Mouse (Mus musculus) NIH3T3 (cell line): Measurements from ENCODE around the gene Prcc.
"Not testable (repeated sequence)": the region's sequence is repeated elsewhere in the genome, so short reads cannot be mapped to it uniquely, and the experiment has no call there.

Experiments
- DNase-seq: peaks from one replicate; pipeline ENCODE4 v3.0.0-alpha.2; 2012; ENCODE audit warnings: low read depth

Gene Prcc

DNA sequence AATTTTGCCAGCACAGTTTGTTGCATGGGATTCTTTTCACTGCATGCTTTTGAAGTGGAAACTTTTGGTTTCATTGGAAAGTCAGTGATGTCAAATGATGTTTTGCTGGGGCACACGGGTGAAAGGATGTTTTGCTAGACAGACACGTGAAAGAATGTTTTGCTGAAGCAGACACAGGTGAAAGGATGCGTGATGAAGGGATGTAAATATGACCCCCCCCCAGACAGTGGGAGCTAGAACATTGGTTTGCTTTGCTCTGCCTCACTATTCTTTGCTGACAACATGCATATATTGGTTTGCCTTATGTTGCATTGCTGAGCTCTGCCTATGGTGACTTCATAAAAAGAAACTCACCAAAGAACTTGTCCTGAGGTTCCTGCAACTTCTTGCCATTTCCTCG is 40.4 kb downstream of the Prcc start:
- no peak for DNase-seq

- no peak for DNase-seq
Observed at GRCm38 (mm10) chr3:87840858-87841257, 44.5 kb downstream of the Prcc start.

- DNase-seq, result peak; percentile 86
Observed at GRCm38 (mm10) chr3:87838622-87839021, 46.8 kb downstream of the Prcc start.

DNA sequence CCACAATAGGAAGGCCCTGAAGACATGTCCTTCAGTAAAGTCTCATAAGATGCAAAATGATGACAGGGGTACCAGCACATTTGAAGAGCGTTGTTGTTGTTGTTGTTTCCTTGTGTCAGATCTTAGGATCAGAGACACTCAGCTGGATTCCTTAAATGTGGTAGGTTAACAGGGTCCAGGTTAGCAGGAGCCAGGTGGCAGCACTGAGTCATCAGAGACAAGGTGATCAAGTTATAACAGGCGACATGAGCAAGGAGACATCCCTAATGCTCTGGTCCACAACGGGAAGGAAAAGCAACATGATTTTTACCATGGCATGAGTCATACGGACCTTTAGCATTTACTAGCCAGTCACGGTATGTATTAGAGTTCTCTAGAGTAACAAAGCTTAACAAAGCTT is 51.9 kb downstream of the Prcc start:
- no peak for DNase-seq

DNA sequence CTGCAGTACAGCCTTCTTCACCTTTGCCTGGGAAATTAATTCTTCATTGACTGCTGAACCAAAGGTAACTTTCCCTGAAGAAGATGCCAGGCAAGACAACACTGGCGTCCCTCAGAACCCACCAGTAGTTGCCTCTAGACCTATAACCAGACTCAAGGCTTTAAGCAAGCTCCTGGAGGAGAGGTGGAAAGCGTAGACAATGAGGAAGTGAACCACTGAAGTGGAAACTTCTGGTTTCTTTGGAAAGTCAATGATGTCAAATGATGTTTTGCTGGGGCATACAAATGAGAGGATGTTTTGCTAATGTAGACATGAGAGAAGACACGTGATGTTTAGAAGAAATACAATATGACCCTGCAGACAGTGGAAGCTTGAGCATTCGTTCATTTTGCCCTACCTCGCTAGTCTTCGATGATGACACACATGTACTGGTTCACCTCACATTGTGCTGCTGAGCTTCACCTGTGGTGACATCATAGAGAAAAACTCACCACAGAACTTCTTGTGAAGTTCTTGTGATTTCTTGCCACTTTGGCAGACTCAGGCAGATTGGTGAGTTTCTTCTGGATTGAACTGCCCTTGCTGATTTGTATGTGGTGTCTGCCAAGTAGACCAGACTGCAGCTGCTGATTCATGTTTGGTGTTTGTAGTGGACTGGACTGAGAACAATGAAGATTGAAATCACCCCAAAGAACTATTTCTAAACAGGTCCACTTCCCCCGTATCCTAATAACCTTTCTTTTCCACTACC is 53.1 kb downstream of the Prcc start:
- DNase-seq, result no peak

DNA sequence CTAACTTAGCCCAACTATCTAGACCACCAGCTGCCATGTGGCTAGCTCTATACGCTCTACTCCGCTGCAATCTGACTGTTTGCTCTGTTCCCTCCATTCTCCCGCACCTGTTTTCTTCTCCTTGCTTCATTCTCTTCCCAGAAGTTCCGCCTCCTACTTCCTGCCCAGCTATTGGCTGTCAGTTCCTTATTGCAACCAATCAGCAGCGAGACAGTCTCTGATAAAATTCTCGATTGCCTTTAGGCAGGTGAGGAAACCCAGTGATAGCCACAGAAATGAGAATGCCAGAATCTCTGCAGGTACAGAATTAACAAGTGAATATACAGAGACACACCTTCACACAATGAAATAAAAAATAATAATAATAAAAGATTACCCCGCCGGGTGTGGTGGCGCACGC is 56.4 kb downstream of the Prcc start:
- DNase-seq, result no peak

DNA sequence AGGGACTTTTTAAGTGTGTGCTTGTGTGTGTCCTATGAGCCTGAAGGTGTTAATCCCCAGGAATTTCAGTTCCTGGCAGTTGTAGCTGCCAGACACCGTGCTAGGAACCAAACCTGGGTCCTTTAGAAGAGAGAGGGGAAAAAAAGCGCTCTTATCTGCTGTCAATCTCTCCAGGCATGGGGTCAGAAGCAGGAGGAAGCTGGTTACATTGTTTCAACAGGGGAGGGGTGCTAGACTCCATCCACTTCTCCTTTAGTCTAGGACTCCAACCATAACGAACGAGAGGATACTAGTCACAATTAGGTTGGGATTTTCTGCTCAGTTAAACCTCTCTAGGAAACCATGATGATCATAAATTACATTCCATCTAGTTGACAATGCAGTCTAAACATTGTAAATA is 57.0 kb downstream of the Prcc start:
- no peak for DNase-seq

DNA sequence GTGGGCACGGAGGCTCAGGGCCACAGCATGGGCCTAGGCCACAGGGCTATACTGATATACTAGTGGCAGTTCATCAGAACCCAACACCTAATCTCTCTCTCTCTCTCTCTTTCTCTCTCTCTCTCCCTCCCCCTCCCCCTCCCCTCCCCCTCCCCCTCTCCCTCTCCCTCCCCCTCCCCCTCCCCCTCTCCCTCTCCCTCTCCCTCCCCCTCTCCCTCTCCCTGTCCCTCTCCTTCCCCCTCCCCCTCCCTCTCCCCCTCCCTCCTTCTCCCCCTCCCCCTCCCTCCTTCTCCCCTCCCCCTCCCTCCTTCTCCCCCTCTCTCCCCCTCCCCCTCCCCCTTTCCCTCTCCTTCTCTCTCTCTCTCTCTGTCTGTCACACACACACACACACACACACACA is 61.2 kb downstream of the Prcc start, which contains the start of gene Pear1:
Gene Pear1 (minus strand): TSS at position 101 of the 400 bp plus-strand sequence.
- not testable (repeated sequence) for DNase-seq

DNA sequence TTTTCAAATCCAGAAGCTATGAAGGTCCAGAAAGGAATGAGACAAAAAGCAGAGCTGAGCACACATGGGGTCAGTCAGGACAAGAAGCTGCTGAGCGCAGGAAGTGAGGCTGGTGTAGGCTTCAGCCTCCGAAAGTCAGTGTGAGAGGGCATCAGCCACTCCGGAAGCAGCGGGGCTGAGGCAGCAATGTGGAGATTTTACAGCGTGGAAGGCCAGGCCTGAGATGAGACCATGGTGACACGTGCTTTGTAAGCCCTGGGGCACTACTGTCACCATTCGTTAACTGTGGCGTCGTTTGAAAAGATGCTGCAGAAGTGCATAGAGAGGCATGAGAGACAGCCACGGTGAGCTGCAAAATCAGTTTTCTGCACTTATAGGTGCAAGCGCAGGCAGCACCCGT is 67.2 kb downstream of the Prcc start:
- no peak for DNase-seq

DNA sequence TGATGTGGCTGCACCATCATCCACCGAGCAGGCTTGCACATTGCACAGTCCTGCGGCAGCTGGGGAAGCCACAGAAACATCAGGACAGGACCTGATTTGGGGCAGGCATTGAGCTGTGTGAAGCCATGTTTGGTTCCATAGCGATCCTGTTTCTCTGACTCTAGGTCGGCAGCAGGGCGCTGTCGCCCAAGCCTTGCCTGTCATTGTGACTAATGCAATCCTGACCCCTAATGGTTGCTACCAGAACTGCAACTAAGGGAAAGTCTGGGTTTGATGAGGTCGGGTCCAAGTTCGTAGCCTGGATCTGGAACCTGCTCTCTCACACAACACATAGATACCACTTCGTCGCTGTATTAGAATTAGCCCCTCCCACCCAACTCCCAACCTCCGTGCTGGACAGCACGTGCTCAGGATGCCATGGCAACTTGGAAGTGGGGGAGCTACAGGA is 68.7 kb downstream of the Prcc start:
- peak; percentile 88 for DNase-seq

DNA sequence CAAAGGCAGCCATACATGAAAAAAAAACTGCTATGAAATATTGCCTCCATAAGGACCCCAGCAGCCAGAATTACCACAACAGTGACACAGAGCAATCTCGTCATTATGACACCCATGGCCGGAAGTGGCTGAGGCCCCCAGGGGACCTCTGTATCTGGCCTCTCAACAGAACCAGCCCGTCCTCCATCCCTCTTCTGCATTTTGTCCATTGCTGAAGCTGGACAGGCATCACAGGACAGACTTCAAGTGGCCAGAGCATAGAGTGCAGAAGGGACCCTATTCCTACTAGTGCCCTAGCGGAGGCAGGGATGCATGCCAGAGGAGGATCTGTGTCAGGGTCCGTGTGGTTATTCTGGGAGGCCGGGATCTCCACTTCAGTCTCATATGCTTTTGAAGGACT is 69.2 kb downstream of the Prcc start:
- no peak for DNase-seq

DNA sequence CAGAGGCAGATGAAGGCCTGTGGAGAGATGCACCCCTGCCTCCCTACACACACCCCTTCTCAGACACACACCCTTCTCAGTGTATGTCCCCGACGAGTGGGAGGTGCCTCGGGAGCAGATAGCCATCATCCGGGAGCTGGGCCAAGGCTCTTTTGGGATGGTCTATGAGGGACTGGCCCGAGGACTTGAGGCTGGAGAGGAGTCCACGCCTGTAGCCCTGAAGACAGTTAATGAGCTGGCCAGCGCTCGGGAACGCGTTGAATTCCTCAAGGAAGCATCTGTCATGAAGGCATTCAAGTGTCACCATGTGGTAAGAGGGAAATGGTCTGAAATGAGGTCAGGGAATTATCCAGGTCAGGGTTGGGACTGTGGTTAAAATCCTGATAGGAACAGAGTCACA is 72.5 kb downstream of the Prcc start:
- no peak for DNase-seq

DNA sequence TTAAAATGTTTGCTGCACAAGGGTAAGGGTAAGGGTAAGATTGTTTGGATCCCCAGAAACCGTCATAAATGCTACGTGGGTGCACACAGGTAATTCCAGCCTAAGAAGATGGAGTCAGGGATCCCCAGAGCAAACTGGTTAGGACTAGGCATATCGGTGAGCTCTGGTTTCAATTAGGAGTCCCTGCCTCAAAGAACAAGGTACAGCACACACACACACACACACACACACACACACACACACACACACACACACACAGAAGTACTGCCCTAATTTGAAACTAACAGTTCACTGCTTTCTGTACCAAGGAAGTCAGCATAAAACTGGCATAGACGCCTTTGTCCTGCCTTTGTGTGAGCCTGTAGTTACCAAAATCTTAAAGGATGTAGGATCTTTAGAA is 73.0 kb downstream of the Prcc start:
- DNase-seq, result no peak

- DNase-seq, result no peak
Observed at GRCm38 (mm10) chr3:87811297-87811696, 74.1 kb downstream of the Prcc start.

DNA sequence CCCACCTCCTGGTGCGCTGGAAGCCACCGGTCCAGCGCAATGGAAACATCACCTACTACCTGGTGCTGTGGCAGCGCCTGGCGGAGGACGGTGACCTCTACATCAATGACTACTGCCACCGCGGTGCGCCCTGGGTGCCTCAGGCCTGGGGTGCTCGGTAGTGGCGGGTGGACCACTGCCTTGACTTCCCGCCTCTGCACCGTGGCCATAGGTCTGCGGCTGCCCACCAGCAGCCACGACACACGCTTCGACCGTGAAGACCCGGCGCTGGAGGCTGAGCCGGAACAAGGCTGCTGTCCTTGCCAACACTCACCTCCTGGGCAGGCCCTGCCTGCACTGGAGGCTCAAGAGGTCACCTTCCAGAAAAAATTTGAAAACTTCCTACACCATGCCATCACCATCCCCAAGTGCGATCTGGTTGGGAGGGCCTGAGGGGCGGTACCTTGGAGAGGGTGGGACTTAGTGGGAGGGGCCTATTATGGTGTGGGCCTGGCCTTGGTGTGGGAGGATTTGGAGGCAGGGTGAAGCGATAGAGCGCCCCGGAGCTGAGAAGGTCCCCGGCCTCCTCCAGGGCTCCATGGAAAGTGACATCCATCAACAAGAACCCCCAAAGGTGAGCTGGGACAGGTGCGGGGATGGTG is 76.0 kb downstream of the Prcc start:
- DNase-seq, result no peak
